Mouse (Mus musculus) neural tube, embryonic 15.5 days (tissue): ENCODE data around the gene Ddn. TPM values are rescaled to one million over a fixed set of nuclear protein-coding genes. Genes with fewer than 3 reads are reported as not detected.
"Not testable (repeated sequence)": the region's sequence is repeated elsewhere in the genome, so short reads cannot be mapped to it uniquely, and the experiment has no call there.

ENCODE experiments used
- ATAC-seq: fragments of 200-750 bp; cut with Nextera tagmentation; 2 replicates; pipeline ENCODE4 v1.8.0; 2017; ENCODE audit warnings: mild to moderate bottlenecking, moderate TSS enrichment, moderate library complexity; ENCODE audit not compliant: low FRiP score
- H3K27ac ChIP-seq: fragments of 300-500 bp; sonication (generic); replicated peaks from 2 replicates; pipeline ENCODE4 v1.5.1; 2015; ENCODE audit warnings: mild to moderate bottlenecking, inconsistent platforms
- H3K27me3 ChIP-seq: fragments of 300-500 bp; sonication (generic); replicated peaks from 2 replicates; pipeline ENCODE4 v1.6.1; 2015; ENCODE audit warnings: inconsistent platforms
- H3K36me3 ChIP-seq: fragments of 300-500 bp; sonication (generic); 2 replicates; pipeline ENCODE4 v1.6.1; 2015; ENCODE audit warnings: inconsistent platforms
- H3K4me1 ChIP-seq: fragments of 300-500 bp; sonication (generic); 2 replicates; pipeline ENCODE4 v1.6.1; 2015; ENCODE audit warnings: inconsistent platforms
- H3K4me2 ChIP-seq: fragments of 300-500 bp; sonication (generic); 2 replicates; pipeline ENCODE4 v1.6.1; 2015; ENCODE audit warnings: inconsistent platforms, mild to moderate bottlenecking, moderate library complexity
- H3K4me3 ChIP-seq: fragments of 300-500 bp; sonication (generic); replicated peaks from 2 replicates; pipeline ENCODE4 v1.5.1; 2015; ENCODE audit warnings: mild to moderate bottlenecking, inconsistent platforms
- H3K9ac ChIP-seq: fragments of 300-500 bp; sonication (generic); replicated peaks from 2 replicates; pipeline ENCODE4 v1.6.1; 2015; ENCODE audit warnings: mild to moderate bottlenecking, inconsistent platforms
- H3K9me3 ChIP-seq: fragments of 300-500 bp; sonication (generic); replicated peaks from 2 replicates; pipeline ENCODE4 v1.6.1; 2016; ENCODE audit warnings: inconsistent platforms
- WGBS: fragments of 180-500 bp; shearing (Covaris S2); methylation state at CpG from one replicate; pipeline ENCODE4 v1.1.7; 2015; ENCODE audit warnings: mixed read lengths; 5-methylcytosine and 5-hydroxymethylcytosine counted together
- polyA plus RNA-seq: library from polyadenylated mRNA; unstranded; fragments of >200 nt; fragmentation: Nextera tagmentation; extraction: Ambion mirVana; gene quantifications from 2 replicates; pipeline ENCODE4 v1.2.1, GENCODE M21; 2015

Gene Ddn
- polyA plus RNA-seq, 1 experiment from 2014 or later, result 0.36 TPM

GRCm38 (mm10) chr15:98830736-98831683 is 21.7 kb upstream of the Ddn start, which contains the start of gene Prkag1:
Prkag1 (minus strand) TSS chr15:98831521.
- Histone ChIP-seq H3K4me2 (peak within 1 kb of the TSS; percentile 70), H3K27me3 (no peaks in the 10 kb centered on the region), H3K4me1 (peaks cover 20% of the 10 kb centered on the region), H3K9ac (peak within 1 kb of the TSS; percentile 72), H3K9me3 (no peaks in the 10 kb centered on the region), H3K36me3 (peaks cover 29% of the 10 kb centered on the region), H3K4me3 (peak within 1 kb of the TSS; percentile 63), H3K27ac (peak within 1 kb of the TSS; percentile 84)
- WGBS, result under 1% methylated on average over 64 of the region's 66 CpGs
- peak; percentile 98 for ATAC-seq

GRCm38 (mm10) chr15:98827611-98828011 is 18.3 kb upstream of the Ddn start:
- no peak overlapping the region for H3K9ac ChIP-seq
- WGBS, result 91% methylated on average over 7 of the region's 7 CpGs
- peaks cover 20% of the 10 kb centered on the region for H3K36me3 ChIP-seq
- no peaks in the 10 kb centered on the region for H3K9me3 ChIP-seq
- no peaks in the 10 kb centered on the region for H3K27me3 ChIP-seq
- ATAC-seq, result no peak
- no peak overlapping the region for H3K4me2 ChIP-seq
- no peak overlapping the region for H3K27ac ChIP-seq
- no peak overlapping the region for H3K4me3 ChIP-seq
- peaks cover 20% of the 10 kb centered on the region for H3K4me1 ChIP-seq

- Histone ChIP-seq H3K4me1 (no peaks in the 10 kb centered on the region), H3K27ac (no peak overlapping the region), H3K4me2 (no peak overlapping the region), H3K36me3 (peaks cover 27% of the 10 kb centered on the region), H3K9ac (no peak overlapping the region), H3K4me3 (no peak overlapping the region), H3K9me3 (no peaks in the 10 kb centered on the region), H3K27me3 (no peaks in the 10 kb centered on the region)
- ATAC-seq, result no peak
- WGBS, result 69% methylated on average over 3 of the region's 3 CpGs
These were observed 14.1 kb upstream of the Ddn start for GRCm38 (mm10) chr15:98823434-98823833.

DNA sequence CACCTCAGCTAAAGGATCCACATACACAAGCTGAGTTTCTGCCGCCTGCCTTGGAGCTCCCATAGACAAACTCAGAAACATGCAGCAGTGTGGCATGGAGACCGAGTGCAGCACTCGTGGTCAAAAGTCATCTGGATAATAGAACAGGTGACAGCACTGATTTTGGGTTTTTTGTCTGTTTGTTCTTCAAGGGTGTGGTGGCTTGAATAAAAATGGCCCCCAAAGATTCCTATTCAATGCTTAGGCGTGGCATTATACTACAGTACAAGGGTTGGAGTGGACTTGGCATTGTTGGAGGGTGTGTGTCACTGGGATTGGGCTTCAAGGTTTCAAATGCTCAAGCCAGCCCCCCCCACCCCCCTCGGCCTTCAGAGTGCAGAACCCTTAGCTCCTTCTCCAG is 12.9 kb upstream of the Ddn start:
- Histone ChIP-seq H3K27me3 (no peaks in the 10 kb centered on the region), H3K9ac (no peak overlapping the region), H3K4me3 (no peak overlapping the region), H3K4me2 (no peak overlapping the region), H3K9me3 (no peaks in the 10 kb centered on the region), H3K36me3 (peaks cover 27% of the 10 kb centered on the region), H3K4me1 (no peaks in the 10 kb centered on the region), H3K27ac (no peak overlapping the region)
- no peak for ATAC-seq
- 98% methylated on average over 5 of the region's 5 CpGs for WGBS

- Histone ChIP-seq H3K4me3 (no peak overlapping the region), H3K36me3 (peaks cover 27% of the 10 kb centered on the region), H3K9ac (no peak overlapping the region), H3K9me3 (no peaks in the 10 kb centered on the region), H3K4me2 (no peak overlapping the region), H3K27ac (no peak overlapping the region), H3K4me1 (no peaks in the 10 kb centered on the region), H3K27me3 (no peaks in the 10 kb centered on the region)
- WGBS, result 33% methylated on average over 10 of the region's 10 CpGs
- ATAC-seq, result no peak
These were observed 12.1 kb upstream of the Ddn start for GRCm38 (mm10) chr15:98821403-98821802.

DNA sequence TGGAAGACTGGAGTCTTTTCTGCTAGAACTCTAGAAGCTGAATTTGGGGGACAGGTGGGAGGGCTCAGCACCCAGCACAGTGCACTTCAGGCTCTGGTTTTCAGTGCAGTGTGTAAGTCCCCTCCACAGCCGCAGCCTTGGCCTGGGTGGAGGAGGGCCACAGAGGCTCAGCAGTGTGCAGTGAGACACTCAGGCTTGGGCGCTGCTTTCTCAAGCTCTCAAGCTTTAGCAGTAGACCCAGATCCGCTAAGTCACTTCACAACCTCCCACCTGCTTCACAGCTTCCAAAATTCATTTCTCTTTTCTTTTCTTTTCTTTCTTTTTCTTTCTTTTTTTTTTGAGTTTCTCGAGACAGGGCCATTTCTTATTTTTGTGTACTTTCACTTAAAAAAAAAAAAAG is 11.6 kb upstream of the Ddn start:
- WGBS, result 91% methylated on average over 4 of the region's 4 CpGs
- ATAC-seq, result no peak
- H3K36me3 ChIP-seq, result peaks cover 27% of the 10 kb centered on the region

DNA sequence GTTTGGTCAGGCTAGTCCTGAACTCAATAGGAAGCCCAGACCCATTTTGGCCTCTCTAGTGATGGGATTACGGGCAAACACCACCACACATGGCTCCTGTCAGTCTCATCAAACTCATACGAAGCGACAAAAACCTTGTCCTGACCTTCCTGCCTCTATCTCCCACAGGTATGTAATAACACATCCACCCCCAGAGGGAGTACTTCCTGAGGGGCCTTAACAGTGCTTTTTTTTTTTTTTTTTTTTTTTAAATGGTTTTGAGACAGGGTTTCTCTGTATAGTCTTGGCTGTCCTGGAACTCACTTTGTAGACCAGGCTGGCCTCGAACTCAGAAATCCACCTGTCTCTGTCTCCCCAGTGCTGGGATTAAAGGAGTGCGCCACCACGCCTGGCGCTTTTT is 8.9 kb upstream of the Ddn start:
- H3K9me3 ChIP-seq, result no peaks in the 10 kb centered on the region
- 96% methylated on average over 7 of the region's 7 CpGs for WGBS
- no peak overlapping the region for H3K9ac ChIP-seq
- no peak overlapping the region for H3K4me2 ChIP-seq
- H3K4me3 ChIP-seq, result no peak overlapping the region
- H3K36me3 ChIP-seq, result peaks cover 33% of the 10 kb centered on the region
- H3K27ac ChIP-seq, result no peak overlapping the region
- no peaks in the 10 kb centered on the region for H3K27me3 ChIP-seq
- ATAC-seq, result no peak
- H3K4me1 ChIP-seq, result no peaks in the 10 kb centered on the region

More for the DNA sequence above, 11.6 kb upstream of the Ddn start:
- Histone ChIP-seq H3K9me3 (no peaks in the 10 kb centered on the region), H3K4me1 (no peaks in the 10 kb centered on the region), H3K27ac (no peak overlapping the region), H3K9ac (no peak overlapping the region), H3K27me3 (no peaks in the 10 kb centered on the region), H3K4me3 (no peak overlapping the region), H3K4me2 (no peak overlapping the region)

- H3K9me3 ChIP-seq, result no peaks in the 10 kb centered on the region
- peaks cover 27% of the 10 kb centered on the region for H3K27me3 ChIP-seq
- no peak overlapping the region for H3K9ac ChIP-seq
- no peak overlapping the region for H3K4me3 ChIP-seq
- ATAC-seq, result no peak
- 85% methylated on average over 20 of the region's 20 CpGs for WGBS
- no peak overlapping the region for H3K4me2 ChIP-seq
- H3K4me1 ChIP-seq, result peaks cover 13% of the 10 kb centered on the region
- peaks cover 33% of the 10 kb centered on the region for H3K36me3 ChIP-seq
- no peak overlapping the region for H3K27ac ChIP-seq
These were observed 3.6 kb upstream of the Ddn start for GRCm38 (mm10) chr15:98812741-98813424.

DNA sequence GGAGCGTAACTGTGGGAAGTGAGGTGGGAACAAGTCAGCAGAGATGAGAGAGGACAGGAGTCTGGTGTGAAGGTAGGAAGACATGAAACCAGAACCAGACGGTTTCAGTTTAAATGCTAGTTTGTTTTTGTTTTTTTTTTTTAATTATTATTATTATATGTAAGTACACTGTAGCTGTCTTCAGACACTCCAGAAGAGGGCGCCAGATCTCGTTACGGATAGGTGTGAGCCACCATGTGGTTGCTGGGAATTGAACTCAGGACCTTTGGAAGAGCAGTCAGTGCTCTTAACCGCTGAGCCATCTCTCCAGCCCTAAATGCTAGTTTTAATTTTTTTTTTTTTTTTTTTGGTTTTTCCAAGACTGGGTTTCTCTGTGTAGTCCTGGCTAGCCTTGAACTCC is 922 bp upstream of the Ddn start:
- H3K9me3 ChIP-seq, H3K4me3 ChIP-seq, H3K27ac ChIP-seq, H3K4me2 ChIP-seq, H3K9ac ChIP-seq, ATAC-seq: not testable (repeated sequence)
- H3K4me1 ChIP-seq, result peaks cover 40% of the 10 kb centered on the region
- H3K27me3 ChIP-seq, result peaks cover 52% of the 10 kb centered on the region
- WGBS, result 65% methylated on average over 6 of the region's 6 CpGs
- H3K36me3 ChIP-seq, result peaks cover 27% of the 10 kb centered on the region

DNA sequence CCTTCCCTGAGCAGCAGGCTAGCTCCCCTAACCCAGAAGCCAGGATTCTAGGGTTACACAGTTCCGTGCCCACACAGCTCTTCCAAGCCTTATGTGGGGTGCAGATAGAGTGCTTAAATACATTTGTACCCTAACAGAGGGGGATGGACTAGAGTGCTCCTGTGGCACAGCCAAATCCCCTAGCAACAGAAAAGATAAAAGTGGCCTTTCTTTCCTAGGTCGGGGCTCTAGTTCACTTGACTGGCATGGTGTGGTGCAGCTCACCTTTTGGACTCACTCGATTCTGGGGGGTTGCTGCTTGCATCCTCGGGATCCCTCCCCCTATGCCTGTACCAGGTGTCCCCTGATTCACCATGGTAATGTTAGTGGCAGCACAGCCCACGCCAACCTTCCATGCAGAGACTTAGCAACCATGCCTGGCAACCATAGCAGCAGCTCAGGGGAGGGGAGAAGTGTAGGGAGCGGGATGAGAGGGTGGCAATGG is 597 bp downstream of the Ddn start:
- 5% methylated on average over 6 of the region's 6 CpGs for WGBS
- Histone ChIP-seq H3K4me2 (peak overlapping the region; percentile 93), H3K36me3 (peaks cover 16% of the 10 kb centered on the region), H3K4me3 (peak overlapping the region; percentile 49), H3K27me3 (peaks cover 66% of the 10 kb centered on the region), H3K9ac (no peak overlapping the region), H3K4me1 (peaks cover 54% of the 10 kb centered on the region), H3K27ac (no peak overlapping the region), H3K9me3 (no peaks in the 10 kb centered on the region)
- ATAC-seq, result no peak

- peak; percentile 46 for ATAC-seq
- H3K4me2 ChIP-seq, result peak overlapping the region; percentile 93
- no peaks in the 10 kb centered on the region for H3K9me3 ChIP-seq
- H3K27me3 ChIP-seq, result peaks cover 72% of the 10 kb centered on the region
- H3K36me3 ChIP-seq, result peaks cover 10% of the 10 kb centered on the region
- peak overlapping the region; percentile 36 for H3K9ac ChIP-seq
- peaks cover 54% of the 10 kb centered on the region for H3K4me1 ChIP-seq
- no peak overlapping the region for H3K27ac ChIP-seq
- WGBS, result 2% methylated on average over 34 of the region's 34 CpGs
- peak overlapping the region; percentile 49 for H3K4me3 ChIP-seq
These were observed 1.2 kb downstream of the Ddn start for GRCm38 (mm10) chr15:98807895-98808650.
